25 mouse cellular contexts compared by ENCODE assay signal in genomic region chr9:78174016-78174415, GRCm38 (mm10). TPM values are rescaled to one million over a fixed set of nuclear protein-coding genes. Genes with fewer than 3 reads are reported as not detected.
"Had no signal": no experiment of that assay in that cellular context is flagged by ENCODE, and none has a peak within 500 bp of the region (broad histone marks: within the 10 kb centered on the region; RNA-seq: fewer than 3 reads in every experiment).

No protein-coding gene starts in this region.

- DNase-seq: kidney, adult 2 months; kidney, postnatal 25 days; layer of hippocampus, adult 9-11 months; liver; lung, adult 18-20 months; lung, postnatal 10 days; lung, postnatal 36 days; midbrain, embryonic 14.5 days; right cerebral cortex, adult 18-20 months; right cerebral cortex, postnatal 25 days; thymus, adult 18-20 months; thymus, postnatal 36 days had no signal

- H3K4me3 ChIP-seq: layer of hippocampus, adult 2 months; limb, embryonic 10.5 days; limb, embryonic 13.5 days; liver, embryonic 12.5 days; liver, embryonic 15.5 days; lung, embryonic 15.5 days; megakaryocyte, embryonic 14.5 days; neural tube, embryonic 13.5 days had no signal

- H3K27me3 ChIP-seq: limb, embryonic 13.5 days; liver, embryonic 12.5 days; liver, embryonic 15.5 days; lung, embryonic 15.5 days; megakaryocyte, embryonic 14.5 days; neural tube, embryonic 13.5 days had no signal

- H3K27ac ChIP-seq: kidney, postnatal 0 days; limb, embryonic 10.5 days; limb, embryonic 13.5 days; liver, embryonic 12.5 days; liver, embryonic 15.5 days; lung, embryonic 15.5 days; neural tube, embryonic 13.5 days had no signal

- ATAC-seq: liver, embryonic 12.5 days had no signal

- H3K4me2 ChIP-seq: limb, embryonic 13.5 days; liver, embryonic 12.5 days; liver, embryonic 15.5 days; lung, embryonic 15.5 days; midbrain, embryonic 11.5 days; neural tube, embryonic 13.5 days had no signal

- H3K9me3 ChIP-seq: limb, embryonic 10.5 days; limb, embryonic 13.5 days; liver, embryonic 12.5 days; liver, embryonic 15.5 days; lung, embryonic 15.5 days; neural tube, embryonic 13.5 days had no signal

- H3K9ac ChIP-seq: limb, embryonic 13.5 days; liver, embryonic 12.5 days; liver, embryonic 15.5 days; lung, embryonic 15.5 days; neural tube, embryonic 13.5 days had no signal

- H3K36me3 ChIP-seq: liver, embryonic 12.5 days; liver, embryonic 15.5 days; lung, embryonic 15.5 days had no signal

RNA-seq across cellular contexts. Expression of gene Gsta1, which starts 56.4 kb away (rescaled TPM):
- polyA plus RNA-seq: kidney, embryonic 14.5 days; limb, embryonic 10.5 days; limb, embryonic 13.5 days; liver, embryonic 12.5 days; liver, embryonic 15.5 days; midbrain, embryonic 11.5 days; midbrain, embryonic 14.5 days; midbrain, postnatal 0 days; neural tube, embryonic 13.5 days; testis, adult 2 months had no signal
